Mouse (Mus musculus): ENCODE measurements around the gene Tead1.
A peak's percentile ranks its signal among the peaks of the same experiment; 100 is the strongest.

Tead1 gene

DNA sequence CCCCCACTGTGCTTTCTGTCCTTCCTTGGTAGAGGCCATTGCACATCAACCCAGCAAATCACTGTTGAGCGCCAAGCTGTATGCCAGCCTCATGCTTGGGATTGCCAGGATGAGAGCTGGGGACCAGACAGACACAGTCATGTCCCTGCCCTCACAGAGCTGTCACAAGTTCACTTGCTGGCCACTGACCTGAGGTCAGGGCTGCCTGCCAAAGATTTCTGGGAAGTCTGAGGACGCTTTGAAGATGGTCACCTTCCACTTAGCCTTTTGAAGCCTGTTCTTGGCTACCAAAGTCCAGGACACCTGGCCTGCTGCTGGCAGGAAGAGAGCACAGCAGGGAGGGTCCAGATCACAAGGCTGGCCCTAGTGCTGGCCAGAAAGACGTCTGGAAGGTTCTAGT lies 84.4 kb downstream of the Tead1 start:
- no peak for DNase-seq (ENCODE audit: low read depth, low spot score)
- Histone ChIP-seq H3K36me3 (ENCODE audit: control insufficient read depth, insufficient read depth, low read length, poor library complexity, severe bottlenecking) (no peaks in the 10 kb centered on the region), H3K27me3 (ENCODE audit: control insufficient read depth, insufficient read depth, low read length, poor library complexity, severe bottlenecking) (no peaks in the 10 kb centered on the region)

DNA sequence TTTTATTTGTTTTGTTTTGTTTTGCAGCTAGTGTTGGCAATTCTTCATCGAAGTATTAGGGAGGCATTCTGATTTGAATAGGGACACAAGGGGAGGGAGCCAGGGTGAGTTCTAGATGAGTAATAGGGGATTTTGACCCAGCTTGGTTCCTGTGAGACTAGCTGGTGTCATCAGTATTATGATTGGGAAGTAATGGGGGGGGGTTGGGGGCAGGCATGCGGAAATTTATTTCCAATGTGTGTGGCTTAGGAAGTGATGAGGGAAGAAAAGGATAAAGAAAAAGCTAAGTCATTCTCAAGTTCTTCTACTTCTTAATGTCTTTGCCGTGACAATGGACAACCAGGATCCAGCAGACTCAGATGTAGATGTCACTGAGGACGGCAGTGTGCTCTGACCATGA lies 85.8 kb downstream of the Tead1 start:
- Histone ChIP-seq H3K27me3 (ENCODE audit: control insufficient read depth, insufficient read depth, low read length, poor library complexity, severe bottlenecking) (no peaks in the 10 kb centered on the region), H3K36me3 (ENCODE audit: control insufficient read depth, insufficient read depth, low read length, poor library complexity, severe bottlenecking) (no peaks in the 10 kb centered on the region)
- DNase-seq (ENCODE audit: low read depth, low spot score), result no peak

GRCm38 (mm10) chr7:112769866-112770265 lies 90.7 kb downstream of the Tead1 start:
- no peaks in the 10 kb centered on the region for H3K27me3 ChIP-seq (ENCODE audit: control insufficient read depth, insufficient read depth, low read length, poor library complexity, severe bottlenecking)
- DNase-seq (ENCODE audit: low read depth, low spot score), result no peak
- H3K36me3 ChIP-seq (ENCODE audit: control insufficient read depth, insufficient read depth, low read length, poor library complexity, severe bottlenecking), result no peaks in the 10 kb centered on the region

DNA sequence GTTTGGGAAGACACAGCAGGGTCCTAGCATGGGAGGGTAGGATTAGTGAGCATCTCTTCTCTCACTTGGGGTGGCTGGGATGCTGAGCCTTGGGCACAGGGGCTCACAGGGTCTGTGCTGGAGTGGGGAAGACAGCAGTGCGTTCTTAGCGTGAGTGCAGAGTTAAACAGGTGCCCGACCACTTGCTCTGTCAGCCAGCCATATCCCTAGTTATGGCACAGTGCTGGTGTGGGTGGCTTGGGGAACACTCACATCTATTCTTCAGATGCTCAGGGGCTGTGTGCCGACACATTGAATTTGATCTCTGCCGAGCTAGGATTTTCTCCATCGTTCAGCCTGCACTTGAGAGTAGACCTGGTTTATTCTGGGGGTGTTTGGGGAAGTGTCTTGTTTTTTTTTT lies 92.3 kb downstream of the Tead1 start:
- Histone ChIP-seq H3K36me3 (ENCODE audit: control insufficient read depth, insufficient read depth, low read length, poor library complexity, severe bottlenecking) (no peaks in the 10 kb centered on the region), H3K27me3 (ENCODE audit: control insufficient read depth, insufficient read depth, low read length, poor library complexity, severe bottlenecking) (no peaks in the 10 kb centered on the region)
- no peak for DNase-seq (ENCODE audit: low read depth, low spot score)

DNA sequence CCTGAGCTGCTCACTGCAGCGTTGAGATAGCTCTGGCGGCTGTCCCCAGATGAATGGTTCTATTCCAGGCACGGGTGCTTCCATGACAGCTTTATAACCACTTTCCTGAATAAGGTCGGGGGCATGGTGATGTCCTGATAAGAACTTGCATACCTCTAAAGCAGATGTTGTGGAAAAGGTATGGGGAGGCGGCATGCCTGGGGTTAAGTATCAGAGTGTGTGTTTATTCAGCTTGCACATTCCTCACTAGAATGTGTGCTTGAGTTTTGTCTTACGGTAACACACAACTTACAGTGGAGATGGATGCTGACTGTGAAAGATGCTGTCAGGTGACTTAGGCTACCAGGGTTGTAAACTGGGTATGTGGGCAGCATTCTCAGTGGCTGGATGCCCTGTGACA lies 93.7 kb downstream of the Tead1 start:
- H3K27me3 ChIP-seq (ENCODE audit: control insufficient read depth, insufficient read depth, low read length, poor library complexity, severe bottlenecking), result no peaks in the 10 kb centered on the region

GRCm38 (mm10) chr7:112773601-112774000 lies 94.5 kb downstream of the Tead1 start:
- no peaks in the 10 kb centered on the region for H3K36me3 ChIP-seq (ENCODE audit: control insufficient read depth, insufficient read depth, low read length, poor library complexity, severe bottlenecking)
- no peaks in the 10 kb centered on the region for H3K27me3 ChIP-seq (ENCODE audit: control insufficient read depth, insufficient read depth, low read length, poor library complexity, severe bottlenecking)
- DNase-seq (ENCODE audit: low read depth, low spot score), result no peak

More for the DNA sequence above, 93.7 kb downstream of the Tead1 start:
- no peak for DNase-seq (ENCODE audit: low read depth, low spot score)
- no peaks in the 10 kb centered on the region for H3K36me3 ChIP-seq (ENCODE audit: control insufficient read depth, insufficient read depth, low read length, poor library complexity, severe bottlenecking)

DNA sequence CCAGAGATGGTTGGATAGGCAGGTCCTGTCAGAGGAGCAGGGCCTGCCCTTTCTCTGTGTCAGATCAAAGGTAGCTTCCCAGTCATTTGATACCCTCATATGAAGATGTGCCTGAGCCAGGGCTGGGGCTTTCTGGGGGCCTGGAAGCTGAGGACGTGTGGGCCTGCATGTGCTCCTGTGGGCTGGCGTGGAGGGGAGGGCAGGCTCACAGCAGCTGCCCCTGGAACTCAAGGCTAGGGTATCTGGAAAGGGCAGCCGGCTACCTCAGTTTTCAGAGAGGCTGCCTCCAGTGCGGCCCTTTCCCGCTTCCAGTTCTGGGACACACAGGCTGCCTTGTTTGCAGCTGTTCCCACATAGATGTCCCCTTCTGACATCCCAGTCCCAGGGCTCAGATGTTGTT lies 96.7 kb downstream of the Tead1 start:
- DNase-seq (ENCODE audit: low read depth, low spot score), result no peak
- Histone ChIP-seq H3K36me3 (ENCODE audit: control insufficient read depth, insufficient read depth, low read length, poor library complexity, severe bottlenecking) (no peaks in the 10 kb centered on the region), H3K27me3 (ENCODE audit: control insufficient read depth, insufficient read depth, low read length, poor library complexity, severe bottlenecking) (no peaks in the 10 kb centered on the region)

- no peak for DNase-seq (ENCODE audit: low read depth, low spot score)
- Histone ChIP-seq H3K36me3 (ENCODE audit: control insufficient read depth, insufficient read depth, low read length, poor library complexity, severe bottlenecking) (no peaks in the 10 kb centered on the region), H3K27me3 (ENCODE audit: control insufficient read depth, insufficient read depth, low read length, poor library complexity, severe bottlenecking) (no peaks in the 10 kb centered on the region)
Measured at GRCm38 (mm10) chr7:112776670-112777069, 97.6 kb downstream of the Tead1 start.

DNA sequence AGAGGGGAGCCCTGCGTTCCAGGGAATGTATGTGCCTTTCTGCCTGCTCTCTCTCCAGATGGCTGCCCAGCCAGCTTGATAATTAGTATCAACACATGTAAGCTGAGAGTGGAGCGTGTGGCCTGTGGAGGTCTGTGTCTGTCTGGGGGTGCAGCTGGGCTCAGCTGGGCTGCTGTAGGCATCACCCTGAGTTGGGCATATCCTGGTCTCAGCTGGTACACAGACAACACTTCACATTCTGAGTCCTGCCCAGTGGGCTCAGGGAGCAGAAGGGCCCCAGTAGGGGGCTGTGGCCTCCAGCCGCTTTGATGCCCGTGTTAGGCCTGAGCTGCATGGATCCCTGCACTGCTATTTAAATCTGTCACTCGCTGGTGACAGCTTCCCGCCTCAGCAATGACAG lies 100.5 kb downstream of the Tead1 start:
- no peak for DNase-seq (ENCODE audit: low read depth, low spot score)
- Histone ChIP-seq H3K27me3 (ENCODE audit: control insufficient read depth, insufficient read depth, low read length, poor library complexity, severe bottlenecking) (no peaks in the 10 kb centered on the region), H3K36me3 (ENCODE audit: control insufficient read depth, insufficient read depth, low read length, poor library complexity, severe bottlenecking) (no peaks in the 10 kb centered on the region)

DNA sequence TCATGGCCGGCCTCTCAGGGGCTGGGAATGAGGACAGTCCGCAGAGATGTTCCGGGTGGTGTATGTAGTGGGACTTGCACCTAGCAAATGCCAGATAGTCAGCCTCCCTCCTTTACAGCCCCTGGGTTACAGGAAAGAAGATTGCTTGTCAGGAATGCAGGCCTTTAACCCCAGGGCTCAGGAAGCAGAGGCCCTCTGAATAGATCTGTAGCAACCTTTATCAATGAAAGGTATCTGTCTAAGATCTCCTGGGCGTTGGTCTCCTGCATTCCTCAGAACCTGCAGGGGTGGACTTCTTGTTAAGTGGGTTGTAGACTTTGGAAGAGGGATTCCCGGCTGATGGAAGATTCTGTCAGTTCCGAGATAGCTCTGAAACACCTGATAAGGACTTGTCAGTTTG lies 101.8 kb downstream of the Tead1 start:
- DNase-seq (ENCODE audit: low read depth, low spot score), result no peak
- Histone ChIP-seq H3K36me3 (ENCODE audit: control insufficient read depth, insufficient read depth, low read length, poor library complexity, severe bottlenecking) (no peaks in the 10 kb centered on the region), H3K27me3 (ENCODE audit: control insufficient read depth, insufficient read depth, low read length, poor library complexity, severe bottlenecking) (no peaks in the 10 kb centered on the region)

DNA sequence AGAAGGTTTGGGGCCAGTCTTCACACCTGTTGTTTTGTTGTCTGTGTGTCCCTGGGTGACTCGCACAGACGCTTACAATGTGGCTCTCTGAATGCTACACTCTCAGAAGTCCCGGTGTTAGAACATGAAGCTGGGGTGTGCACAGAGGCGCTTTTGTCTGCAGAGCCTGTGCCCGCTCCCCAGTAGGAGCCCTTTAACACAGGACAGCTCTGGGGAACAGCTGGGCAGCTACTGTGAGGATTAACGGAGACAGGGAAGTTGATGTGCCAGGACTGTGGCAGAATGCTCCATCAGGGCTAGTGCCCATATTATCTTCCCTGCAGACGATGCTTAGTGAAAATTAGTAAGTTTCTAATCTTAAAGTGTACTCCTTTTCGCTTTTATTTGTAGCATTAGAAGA lies 102.9 kb downstream of the Tead1 start:
- H3K36me3 ChIP-seq (ENCODE audit: control insufficient read depth, insufficient read depth, low read length, poor library complexity, severe bottlenecking), result no peaks in the 10 kb centered on the region
- DNase-seq (ENCODE audit: low read depth, low spot score), result no peak
- no peaks in the 10 kb centered on the region for H3K27me3 ChIP-seq (ENCODE audit: control insufficient read depth, insufficient read depth, low read length, poor library complexity, severe bottlenecking)

DNA sequence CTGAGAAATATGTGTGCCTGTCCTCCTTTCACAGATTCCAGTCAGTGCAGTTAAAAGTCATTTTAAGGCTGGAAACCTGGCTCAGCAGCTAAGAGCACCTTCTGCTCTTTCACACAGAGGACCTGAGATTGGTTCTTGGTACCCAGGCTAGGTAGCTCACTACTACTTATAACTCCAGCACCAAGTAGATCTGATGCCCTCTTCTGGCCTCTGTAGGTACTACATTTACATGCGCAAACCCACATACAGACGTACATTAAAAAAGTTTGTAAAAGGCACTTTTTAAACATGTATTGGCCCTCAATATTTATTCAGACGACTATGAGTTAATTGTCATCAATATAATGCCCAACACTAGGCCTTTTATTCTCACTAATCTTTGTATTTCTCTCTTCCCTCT lies 105.2 kb downstream of the Tead1 start:
- no peaks in the 10 kb centered on the region for H3K27me3 ChIP-seq (ENCODE audit: control insufficient read depth, insufficient read depth, low read length, poor library complexity, severe bottlenecking)
- H3K36me3 ChIP-seq (ENCODE audit: control insufficient read depth, insufficient read depth, low read length, poor library complexity, severe bottlenecking), result no peaks in the 10 kb centered on the region
- peak; percentile 7 for DNase-seq (ENCODE audit: low read depth, low spot score)

DNA sequence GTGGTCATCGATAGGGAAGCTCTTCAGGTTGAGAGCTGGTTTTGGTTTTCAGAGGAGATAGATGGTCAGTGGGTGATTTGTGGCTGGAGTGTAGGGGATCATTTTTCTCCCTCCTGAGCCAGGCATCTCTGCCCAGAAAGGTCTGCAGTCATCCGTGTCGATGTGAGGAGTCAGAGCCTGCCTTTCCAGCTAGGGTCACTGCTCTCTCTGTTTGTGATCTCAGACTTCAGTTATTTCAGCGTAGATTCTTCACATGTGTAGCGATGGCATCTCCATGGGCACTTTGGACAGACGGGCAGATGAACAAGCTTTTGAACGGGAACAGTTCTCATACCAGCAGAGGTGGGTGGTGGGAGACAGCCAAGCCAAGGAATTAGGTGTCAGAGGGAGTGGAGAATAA lies 106.2 kb downstream of the Tead1 start:
- no peak for DNase-seq (ENCODE audit: low read depth, low spot score)
- Histone ChIP-seq H3K36me3 (ENCODE audit: control insufficient read depth, insufficient read depth, low read length, poor library complexity, severe bottlenecking) (no peaks in the 10 kb centered on the region), H3K27me3 (ENCODE audit: control insufficient read depth, insufficient read depth, low read length, poor library complexity, severe bottlenecking) (no peaks in the 10 kb centered on the region)

DNA sequence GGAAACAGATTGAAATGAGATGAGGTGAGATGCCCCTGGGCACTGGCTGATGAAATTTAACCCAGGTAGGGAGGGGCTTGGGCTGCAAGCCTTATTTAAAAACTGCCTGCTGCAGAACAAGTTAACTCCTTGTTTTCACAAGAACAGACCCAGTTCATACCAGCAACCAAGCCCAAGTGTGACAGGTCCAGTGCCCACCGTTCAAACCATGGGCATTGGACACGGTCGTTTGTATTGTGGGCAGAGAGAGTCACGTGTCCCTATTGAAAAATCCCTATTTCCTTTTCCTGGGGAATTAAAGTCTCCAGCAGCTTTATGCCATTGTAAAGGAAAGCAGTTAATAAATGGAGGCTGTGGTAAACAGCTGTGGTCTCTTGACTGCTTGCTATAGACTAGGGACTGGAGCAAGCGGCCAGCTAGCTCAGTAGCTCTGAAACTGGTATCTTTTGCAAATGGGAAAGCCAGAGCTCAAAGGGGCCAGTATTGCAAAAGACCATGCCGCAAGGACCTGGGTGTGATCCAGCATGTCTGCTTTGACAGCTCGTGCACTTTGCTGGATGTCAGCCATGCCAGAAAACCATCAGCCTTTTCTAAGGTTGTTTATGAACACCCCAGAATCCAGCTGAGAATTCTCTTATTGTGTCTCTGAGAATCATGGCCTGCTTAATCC lies 107.6 kb downstream of the Tead1 start:
- Histone ChIP-seq H3K36me3 (ENCODE audit: control insufficient read depth, insufficient read depth, low read length, poor library complexity, severe bottlenecking) (no peaks in the 10 kb centered on the region), H3K27me3 (ENCODE audit: control insufficient read depth, insufficient read depth, low read length, poor library complexity, severe bottlenecking) (no peaks in the 10 kb centered on the region)
- DNase-seq (ENCODE audit: low read depth, low spot score), result no peak

DNA sequence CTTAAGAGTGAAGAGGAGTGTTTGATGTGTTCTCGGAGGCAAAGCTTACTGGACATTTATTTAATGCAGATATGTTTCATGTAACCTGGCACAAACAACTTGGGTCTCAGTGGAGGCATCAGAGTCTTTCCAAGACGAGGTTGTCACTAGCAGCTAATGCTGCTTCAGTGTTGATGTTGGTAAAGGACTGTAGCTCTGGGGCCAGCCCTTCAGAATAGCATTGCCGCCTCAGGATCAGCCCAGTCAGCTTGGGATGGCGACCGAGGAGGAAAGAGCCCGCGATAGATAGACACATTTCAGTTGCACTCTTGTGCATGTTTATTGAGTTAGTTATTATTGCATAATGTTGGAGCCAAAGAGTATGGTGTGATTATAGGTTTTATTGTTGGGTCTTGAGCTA lies 108.2 kb downstream of the Tead1 start:
- DNase-seq (ENCODE audit: low read depth, low spot score), result no peak
- no peaks in the 10 kb centered on the region for H3K36me3 ChIP-seq (ENCODE audit: control insufficient read depth, insufficient read depth, low read length, poor library complexity, severe bottlenecking)

GRCm38 (mm10) chr7:112788321-112788751 lies 109.2 kb downstream of the Tead1 start:
- DNase-seq (ENCODE audit: low read depth, low spot score), result no peak
- no peaks in the 10 kb centered on the region for H3K36me3 ChIP-seq (ENCODE audit: control insufficient read depth, insufficient read depth, low read length, poor library complexity, severe bottlenecking)

More for the DNA sequence above, 108.2 kb downstream of the Tead1 start:
- H3K27me3 ChIP-seq (ENCODE audit: control insufficient read depth, insufficient read depth, low read length, poor library complexity, severe bottlenecking), result no peaks in the 10 kb centered on the region

More at GRCm38 (mm10) chr7:112788321-112788751, 109.2 kb downstream of the Tead1 start:
- H3K27me3 ChIP-seq (ENCODE audit: control insufficient read depth, insufficient read depth, low read length, poor library complexity, severe bottlenecking), result no peaks in the 10 kb centered on the region
